ENCODE assay signal across 27 mouse cellular contexts in the genomic region with DNA sequence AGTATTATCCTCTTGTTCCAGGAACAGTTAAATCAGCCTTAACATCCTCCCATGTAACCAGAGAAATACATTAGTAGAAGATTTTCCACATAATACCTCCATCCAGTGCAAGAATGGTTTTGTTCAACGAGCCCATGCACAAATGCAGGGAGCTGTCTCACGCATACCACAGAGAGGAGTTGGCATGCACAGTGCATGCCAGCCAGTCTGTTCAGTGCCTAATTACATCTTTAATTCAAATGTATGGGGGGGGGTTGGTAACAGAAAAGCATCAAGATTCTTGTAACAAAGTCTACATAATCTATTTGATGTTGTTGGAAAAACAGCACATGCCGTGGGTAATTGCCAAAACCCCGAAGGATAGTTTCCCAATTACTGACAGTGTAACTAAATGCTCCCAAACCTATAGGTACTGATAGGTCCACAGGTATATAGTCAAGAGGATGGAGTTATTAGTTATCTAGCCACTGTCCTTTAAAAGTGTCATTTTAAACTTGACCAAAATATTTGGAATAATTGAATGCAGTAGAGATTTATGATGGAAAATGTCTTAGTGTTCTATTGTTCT.
DNase-seq lines count a peak whose midpoint lies in the region; ATAC-seq and TF ChIP-seq lines count a peak whose summit lies in the region.
"Had no signal": no experiment of that assay in that cellular context is flagged by ENCODE, and none has a peak within 500 bp of the region (broad histone marks: within the 10 kb centered on the region; RNA-seq: fewer than 3 reads in every experiment).

No protein-coding gene starts in this region.

- peaks cover 5% of the 10 kb centered on the region; the same call in 1 of the 2 replicates for H3K4me1 ChIP-seq in forebrain, embryonic 14.5 days (ENCODE audit: control insufficient read depth, insufficient read depth, low read length)
- H3K4me1 ChIP-seq in forebrain, embryonic 12.5 days, result no peaks in the 10 kb centered on the region
- H3K4me1 ChIP-seq in hindbrain, embryonic 13.5 days (replicated peaks), result no peaks in the 10 kb centered on the region
- no peaks in the 10 kb centered on the region for H3K4me1 ChIP-seq in hindbrain, postnatal 0 days (ENCODE audit: insufficient read depth, low read length)
- H3K4me1 ChIP-seq: embryonic facial prominence, embryonic 12.5 days; embryonic facial prominence, embryonic 15.5 days had no signal

- no peaks in the 10 kb centered on the region for H3K36me3 ChIP-seq in forebrain, embryonic 14.5 days (ENCODE audit: control insufficient read depth, insufficient read depth, low read length)
- H3K36me3 ChIP-seq in forebrain, embryonic 12.5 days (replicated peaks), result no peaks in the 10 kb centered on the region
- no peaks in the 10 kb centered on the region for H3K36me3 ChIP-seq in hindbrain, embryonic 13.5 days
- no peaks in the 10 kb centered on the region for H3K36me3 ChIP-seq in hindbrain, postnatal 0 days (ENCODE audit: insufficient read depth, low read length)
- H3K36me3 ChIP-seq: embryonic facial prominence, embryonic 12.5 days; embryonic facial prominence, embryonic 15.5 days; G1E had no signal

- 26% methylated on average over 4 of the region's 4 CpGs for WGBS in forebrain, embryonic 14.5 days
- 77% methylated on average over 4 of the region's 4 CpGs for WGBS in forebrain, embryonic 12.5 days
- 77% methylated on average over 4 of the region's 4 CpGs for WGBS in hindbrain, embryonic 13.5 days
- WGBS in hindbrain, postnatal 0 days, result 58% methylated on average over 4 of the region's 4 CpGs

- H3K9me3 ChIP-seq in forebrain, embryonic 14.5 days (replicated peaks; ENCODE audit: control insufficient read depth, low read length), result no peaks in the 10 kb centered on the region
- no peaks in the 10 kb centered on the region for H3K9me3 ChIP-seq in forebrain, embryonic 12.5 days
- no peaks in the 10 kb centered on the region for H3K9me3 ChIP-seq in hindbrain, embryonic 13.5 days
- no peaks in the 10 kb centered on the region for H3K9me3 ChIP-seq in hindbrain, postnatal 0 days (ENCODE audit: low read length)
- H3K9me3 ChIP-seq: embryonic facial prominence, embryonic 12.5 days; embryonic facial prominence, embryonic 15.5 days had no signal

- peak; percentile 84 for DNase-seq in forebrain, embryonic 14.5 days (ENCODE audit: low spot score)
- DNase-seq in hindbrain, postnatal 0 days (ENCODE audit: low spot score), result no peak
- peak; percentile 34 for DNase-seq in Muller cell, postnatal 12 days (ENCODE audit: inconsistent ontology term)
- DNase-seq in brain, embryonic 18.5 days (ENCODE audit: low read depth, low spot score), result peak; percentile 22
- no peak for DNase-seq in left cerebral cortex, adult 18-20 months (ENCODE audit: low spot score in 2 of 2)
- DNase-seq in kidney, postnatal 10 days, result no peak
- DNase-seq: adrenal gland, adult 2 months; adrenal gland, postnatal 14 days; B cell, adult 2 months; cerebellum, adult 18-20 months; cerebellum, adult 9-10 months; cerebellum, postnatal 25 days; gastrocnemius, postnatal 10 days; gastrocnemius, postnatal 36 days; heart, postnatal 36 days; kidney, adult 18-20 months; kidney, adult 9 months had no signal

- no peak overlapping the region for H3K4me3 ChIP-seq in forebrain, embryonic 14.5 days (ENCODE audit: low read depth, low read length)
- no peak overlapping the region for H3K4me3 ChIP-seq in forebrain, embryonic 12.5 days (replicated peaks)
- H3K4me3 ChIP-seq in hindbrain, embryonic 13.5 days, result no peak overlapping the region
- H3K4me3 ChIP-seq in hindbrain, postnatal 0 days (ENCODE audit: low read length), result no peak overlapping the region
- H3K4me3 ChIP-seq: embryonic facial prominence, embryonic 12.5 days; embryonic facial prominence, embryonic 15.5 days had no signal

- H3K27ac ChIP-seq in forebrain, embryonic 14.5 days (ENCODE audit: low read depth, low read length), result no peak overlapping the region
- no peak overlapping the region for H3K27ac ChIP-seq in forebrain, embryonic 12.5 days
- H3K27ac ChIP-seq in hindbrain, embryonic 13.5 days, result no peak overlapping the region
- no peak overlapping the region for H3K27ac ChIP-seq in hindbrain, postnatal 0 days
- H3K27ac ChIP-seq: embryonic facial prominence, embryonic 12.5 days; embryonic facial prominence, embryonic 15.5 days had no signal

- H3K4me2 ChIP-seq in forebrain, embryonic 14.5 days (ENCODE audit: low read length), result no peak overlapping the region
- H3K4me2 ChIP-seq in forebrain, embryonic 12.5 days, result no peak overlapping the region
- H3K4me2 ChIP-seq in hindbrain, embryonic 13.5 days, result no peak overlapping the region
- no peak overlapping the region for H3K4me2 ChIP-seq in hindbrain, postnatal 0 days (ENCODE audit: low read depth, low read length)
- H3K4me2 ChIP-seq: embryonic facial prominence, embryonic 12.5 days; embryonic facial prominence, embryonic 15.5 days; heart, embryonic 11.5 days had no signal

- no peak overlapping the region for H3K9ac ChIP-seq in forebrain, embryonic 14.5 days (ENCODE audit: low read length)
- H3K9ac ChIP-seq in forebrain, embryonic 12.5 days, result no peak overlapping the region
- H3K9ac ChIP-seq in hindbrain, embryonic 13.5 days, result no peak overlapping the region
- H3K9ac ChIP-seq in hindbrain, postnatal 0 days (replicated peaks; ENCODE audit: low read length), result no peak overlapping the region
- H3K9ac ChIP-seq: embryonic facial prominence, embryonic 12.5 days; embryonic facial prominence, embryonic 15.5 days had no signal

- H3K27me3 ChIP-seq in forebrain, embryonic 14.5 days (replicated peaks; ENCODE audit: control insufficient read depth, insufficient read depth, low read length), result no peaks in the 10 kb centered on the region
- H3K27me3 ChIP-seq in forebrain, embryonic 12.5 days, result no peaks in the 10 kb centered on the region
- no peaks in the 10 kb centered on the region for H3K27me3 ChIP-seq in hindbrain, embryonic 13.5 days
- H3K27me3 ChIP-seq in hindbrain, postnatal 0 days (ENCODE audit: insufficient read depth, low read length), result no peaks in the 10 kb centered on the region
- H3K27me3 ChIP-seq: CH12.LX; embryonic facial prominence, embryonic 12.5 days; embryonic facial prominence, embryonic 15.5 days had no signal

- TF ChIP-seq CTCF in hindbrain, postnatal 0 days (IDR thresholded peaks at IDR 0.05; ENCODE audit: low read depth), result no peak

- ATAC-seq in forebrain, embryonic 14.5 days, result peak; percentile 96
- ATAC-seq in forebrain, embryonic 12.5 days (ENCODE audit: low FRiP score), result no peak
- 0 out of 2 replicates have a peak, but pooled peaks have one; percentile 61 for ATAC-seq in hindbrain, embryonic 13.5 days (ENCODE audit: low FRiP score)
- ATAC-seq in hindbrain, postnatal 0 days, result no peak
- ATAC-seq: hindbrain, embryonic 16.5 days; inflammation-experienced regulatory T-cells, adult 6 months; intestine, embryonic 16.5 days had no signal

Comparison
In these comparisons a context has a peak if more than half of its experiments do, and no peak if none do; other contexts are left out.
1. ATAC-seq: peak in forebrain, embryonic 14.5 days (single experiment) and hindbrain, embryonic 13.5 days (single experiment); none in forebrain, embryonic 12.5 days (single experiment) and hindbrain, postnatal 0 days (single experiment).
2. DNase-seq: peak in forebrain, embryonic 14.5 days (single experiment), Muller cell, postnatal 12 days (single experiment) and brain, embryonic 18.5 days (single experiment); none in hindbrain, postnatal 0 days (single experiment), left cerebral cortex, adult 18-20 months (0 of 2) and kidney, postnatal 10 days (single experiment).